Mouse (Mus musculus) CH12.LX (cell line): ENCODE data around the gene Pip5k1c. TPM values are rescaled to one million over a fixed set of nuclear protein-coding genes. Genes with fewer than 3 reads are reported as not detected.
A peak's percentile ranks its signal among the peaks of the same experiment; 100 is the strongest.

Experiments used
- DNase-seq: peaks from one replicate; pipeline ENCODE4 v3.0.0-alpha.2; 2013; ENCODE audit errors: extremely low read depth
- H3K27ac ChIP-seq: 2 replicates; pipeline ENCODE4 v1.5.1; 2012; ENCODE audit warnings: low read depth, mild to moderate bottlenecking, control low read depth, moderate library complexity; ENCODE audit not compliant: insufficient read depth
- H3K27me3 ChIP-seq: replicated peaks from 2 replicates; pipeline ENCODE3; 2012; ENCODE audit warnings: inconsistent platforms
- H3K36me3 ChIP-seq, 2 experiments: replicated peaks in 1 of 2; 2 replicates each; pipeline versions ENCODE3 to v1.6.1; 2012; ENCODE audit warnings: inconsistent platforms in 1 of 2, low read length in 1 of 2, mild to moderate bottlenecking in 1 of 2, mixed read lengths in 1 of 2, moderate library complexity in 1 of 2; ENCODE audit not compliant: control insufficient read depth in 1 of 2, insufficient read depth in 1 of 2
- H3K4me1 ChIP-seq, 2 experiments: 2 replicates each; pipeline ENCODE4 v1.6.1; 2012; ENCODE audit warnings: inconsistent platforms in 1 of 2, moderate library complexity in 1 of 2; ENCODE audit not compliant: insufficient read depth in 2 of 2, control insufficient read depth in 1 of 2
- H3K4me2 ChIP-seq: 2 replicates; pipeline ENCODE4 v1.6.1; 2012; ENCODE audit warnings: low read depth, mild to moderate bottlenecking, control low read depth; ENCODE audit not compliant: poor library complexity, insufficient read depth, severe bottlenecking
- H3K4me3 ChIP-seq, 3 experiments: fragments of 150-350 bp in 1 of 3; sonication (generic) in 1 of 3; replicated peaks in 1 of 3; 2 replicates each; pipeline versions ENCODE3 to v1.5.1; 2011 to 2012; ENCODE audit warnings: low read depth in 2 of 3, low read length in 2 of 3, mild to moderate bottlenecking in 2 of 3, moderate library complexity in 2 of 3, control low read depth in 1 of 3, improper control_type of control experiment in 1 of 3, inconsistent platforms in 1 of 3, mixed read lengths in 1 of 3; ENCODE audit not compliant: poor library complexity in 1 of 3
- H3K79me2 ChIP-seq: replicated peaks from 2 replicates; pipeline ENCODE4 v1.6.1; 2012; ENCODE audit warnings: mild to moderate bottlenecking, moderate library complexity; ENCODE audit not compliant: control insufficient read depth, poor library complexity, insufficient read depth, severe bottlenecking; ENCODE audit errors: extremely low read depth
- H3K9ac ChIP-seq: 2 replicates; pipeline ENCODE4 v1.6.1; 2012; ENCODE audit warnings: low read depth, mild to moderate bottlenecking, control low read depth, moderate library complexity; ENCODE audit not compliant: insufficient read depth
- H3K9me3 ChIP-seq: replicated peaks from 2 replicates; pipeline ENCODE3; 2012; ENCODE audit warnings: low read length, inconsistent platforms, mixed read lengths
- BHLHE40 ChIP-seq: IDR thresholded peaks from 2 replicates; pipeline ENCODE4 v1.6.1; 2011; ENCODE audit warnings: mild to moderate bottlenecking, low read depth, low read length, improper control_type of control experiment
- CHD1 ChIP-seq: IDR thresholded peaks from 2 replicates; pipeline ENCODE4 v1.6.1; 2012; ENCODE audit warnings: low read depth, low read length, improper control_type of control experiment, inconsistent platforms
- CHD2 ChIP-seq: IDR thresholded peaks from 2 replicates; pipeline ENCODE4 v1.6.1; 2011; ENCODE audit warnings: low read length, improper control_type of control experiment
- E2F4 ChIP-seq: IDR thresholded peaks from 2 replicates; pipeline ENCODE4 v1.6.1; 2011; ENCODE audit warnings: low read depth, low read length, improper control_type of control experiment; ENCODE audit not compliant: insufficient replicate concordance
- ETS1 ChIP-seq: conservative IDR thresholded peaks from 2 replicates; pipeline ENCODE4 v1.6.1; 2012; ENCODE audit warnings: low read depth, mild to moderate bottlenecking, inconsistent platforms, low read length, improper control_type of control experiment, moderate library complexity
- IRF4 ChIP-seq: IDR thresholded peaks from 2 replicates; pipeline ENCODE4 v1.6.1; 2014; ENCODE audit warnings: low read depth, mild to moderate bottlenecking, inconsistent platforms, low read length, improper control_type of control experiment
- JUND ChIP-seq: conservative IDR thresholded peaks from 2 replicates; pipeline ENCODE4 v1.6.1; 2011; ENCODE audit warnings: low read depth, low read length, improper control_type of control experiment
- KAT2A ChIP-seq: IDR thresholded peaks from 2 replicates; pipeline ENCODE4 v1.6.1; 2012; ENCODE audit warnings: low read length, improper control_type of control experiment, inconsistent platforms; ENCODE audit not compliant: insufficient replicate concordance
- MAX ChIP-seq: IDR thresholded peaks from 2 replicates; pipeline ENCODE4 v1.6.1; 2011; ENCODE audit warnings: low read length, improper control_type of control experiment
- MAZ ChIP-seq: IDR thresholded peaks from 2 replicates; pipeline ENCODE4 v1.6.1; 2012; ENCODE audit warnings: low read depth, mild to moderate bottlenecking, inconsistent platforms, low read length, improper control_type of control experiment, moderate library complexity
- MEF2A ChIP-seq: IDR thresholded peaks from 2 replicates; pipeline ENCODE4 v1.6.1; 2014; ENCODE audit warnings: low read depth, mild to moderate bottlenecking, inconsistent platforms, low read length, improper control_type of control experiment, borderline replicate concordance
- MXI1 ChIP-seq: IDR thresholded peaks from 2 replicates; pipeline ENCODE4 v1.6.1; 2011; ENCODE audit warnings: mild to moderate bottlenecking, low read depth, low read length, improper control_type of control experiment
- MYC ChIP-seq: IDR thresholded peaks from 2 replicates; pipeline ENCODE4 v1.6.1; 2011; ENCODE audit warnings: low read depth, mild to moderate bottlenecking, improper control_type of control experiment, low read length
- NELFE ChIP-seq: IDR thresholded peaks from 2 replicates; pipeline ENCODE4 v1.6.1; 2011; ENCODE audit warnings: low read depth, low read length, improper control_type of control experiment
- PAX5 ChIP-seq: IDR thresholded peaks from 2 replicates; pipeline ENCODE4 v1.6.1; 2012; ENCODE audit warnings: low read length, inconsistent platforms, mixed read lengths
- POLR2A ChIP-seq: IDR thresholded peaks from 2 replicates; pipeline ENCODE4 v1.6.1; 2011; ENCODE audit warnings: low read depth, mild to moderate bottlenecking, improper control_type of control experiment, low read length
- POLR2AphosphoS2 ChIP-seq: IDR thresholded peaks from 2 replicates; pipeline ENCODE4 v1.6.1; 2011; ENCODE audit warnings: low read depth, low read length, improper control_type of control experiment
- RCOR1 ChIP-seq: conservative IDR thresholded peaks from 2 replicates; pipeline ENCODE4 v1.6.1; 2012; ENCODE audit warnings: low read depth, mild to moderate bottlenecking, inconsistent platforms, low read length, improper control_type of control experiment
- SIN3A ChIP-seq: IDR thresholded peaks from 2 replicates; pipeline ENCODE4 v1.6.1; 2012; ENCODE audit warnings: low read length, improper control_type of control experiment, inconsistent platforms
- TBP ChIP-seq: conservative IDR thresholded peaks from 2 replicates; pipeline ENCODE4 v1.6.1; 2011; ENCODE audit warnings: low read depth, low read length, improper control_type of control experiment
- TCF12 ChIP-seq: IDR thresholded peaks from 2 replicates; pipeline ENCODE4 v1.6.1; 2014; ENCODE audit warnings: low read depth, mild to moderate bottlenecking, inconsistent platforms, low read length, improper control_type of control experiment
- ZC3H11A ChIP-seq: IDR thresholded peaks from 2 replicates; pipeline ENCODE4 v1.6.1; 2012; ENCODE audit warnings: low read depth, mild to moderate bottlenecking, inconsistent platforms, low read length, improper control_type of control experiment
- ZKSCAN1 ChIP-seq: IDR thresholded peaks from 2 replicates; pipeline ENCODE4 v1.6.1; 2012; ENCODE audit warnings: low read depth, inconsistent platforms, low read length, improper control_type of control experiment, borderline replicate concordance
- ZMIZ1 ChIP-seq: IDR thresholded peaks from 2 replicates; pipeline ENCODE4 v1.6.1; 2012; ENCODE audit warnings: low read depth, mild to moderate bottlenecking, inconsistent platforms, low read length, improper control_type of control experiment
- dilution Hi-C: fragments of 300-500 bp; cut with MboI; formaldehyde crosslinking; loops from 2 replicates; pipeline ENCODE4 v1.14.3; 2020; ENCODE audit warnings: low sequenced_read_pairs; ENCODE audit not compliant: extremely low pct_unique_long_range_greater_than_20kb, extremely low pct_ligation_motif_present
- in situ Hi-C: fragments of 300-500 bp; cut with MboI; formaldehyde crosslinking; loops from 3 replicates; pipeline ENCODE4 v1.14.3; 2019; ENCODE audit warnings: low sequenced_read_pairs, low pct_ligation_motif_present, low pct_unique_long_range_greater_than_20kb, mixed read lengths
- polyA plus RNA-seq: library from polyadenylated mRNA; unstranded; fragments of >175 nt; gene quantifications from 2 replicates; pipeline ENCODE4 v1.2.1, GENCODE M21; 2012; ENCODE audit warnings: low read depth; ENCODE audit not compliant: insufficient read length
- total RNA-seq, 2 experiments: library from RNA; depleted of rRNA; stranded (reverse); fragments of 300-350 nt in 1 of 2; fragments of >200 nt in 1 of 2; gene quantifications; 2 replicates each; pipeline ENCODE4 v1.2.3; 2012 to 2014

Pip5k1c gene
- total and polyA plus RNA-seq, 3 experiments: 11.4 to 51.4 (median 12.6) TPM

DNA sequence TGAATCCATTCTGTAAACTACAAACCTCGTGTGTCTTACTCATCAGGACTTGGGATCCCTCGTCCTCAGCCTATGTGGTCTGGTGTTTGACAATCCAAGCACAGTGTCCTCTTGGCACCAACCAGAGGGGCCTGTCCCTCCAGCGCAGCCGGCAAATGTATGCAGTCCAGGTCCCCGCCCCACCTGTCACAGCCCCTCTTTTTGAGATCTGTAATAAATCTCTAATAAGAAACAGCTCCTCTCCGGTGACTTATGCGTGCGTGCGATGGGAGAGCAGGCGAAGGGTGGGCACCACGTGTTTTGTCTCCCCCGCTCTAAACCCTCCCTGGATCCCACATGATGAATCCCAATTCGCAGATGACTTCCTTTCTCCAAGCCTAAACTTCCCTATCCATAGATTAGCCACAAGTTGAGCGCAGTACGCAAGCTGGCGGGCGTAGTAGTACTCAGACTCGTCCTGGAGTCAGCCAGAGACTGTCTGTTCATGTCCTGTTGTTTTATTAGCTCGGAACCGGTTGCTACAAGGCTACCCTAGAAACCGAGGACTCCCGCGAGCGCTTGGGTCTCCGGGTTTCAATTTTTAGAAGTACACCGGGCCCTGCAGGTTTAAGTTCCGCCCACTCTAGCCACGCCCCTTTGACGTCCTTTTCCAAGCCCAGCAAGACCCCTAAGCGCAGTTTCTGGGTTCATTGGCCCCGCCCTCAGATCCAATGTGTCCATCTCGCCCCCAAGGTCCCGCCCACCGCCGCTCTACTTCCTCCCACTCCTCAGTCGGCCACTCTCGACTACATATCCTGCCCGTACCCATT, 27.2 kb downstream of the Pip5k1c start:
- in situ Hi-C loops (no loop called here), dilution Hi-C loops (no loop called here)
- TF ChIP-seq POLR2A: peak; percentile 66
- TF ChIP-seq SIN3A: 0 out of 2 replicates have a peak, but pooled peaks have one; percentile 68
- TF ChIP-seq ETS1: no peak
- TF ChIP-seq TCF12: 0 out of 2 replicates have a peak, but pooled peaks have one; percentile 44
- peak; percentile 44; the same call in 1 of the 2 replicates for TF ChIP-seq CHD2
- no peak for TF ChIP-seq E2F4
- no peak; the same call in 1 of the 2 replicates for TF ChIP-seq IRF4
- TF ChIP-seq ZMIZ1: peak; percentile 55
- TF ChIP-seq MXI1: peak; percentile 70
- peak; percentile 71; the same call in 1 of the 2 replicates for TF ChIP-seq MAX
- TF ChIP-seq TBP: peak; percentile 45; the same call in 1 of the 2 replicates
- TF ChIP-seq CHD1: no peak
- no peak for TF ChIP-seq MEF2A
- TF ChIP-seq RCOR1: no peak
- TF ChIP-seq ZKSCAN1: no peak
- TF ChIP-seq ZC3H11A: no peak
- no peak for TF ChIP-seq KAT2A
- TF ChIP-seq JUND: no peak
- peak; percentile 56; the same call in 1 of the 2 replicates for TF ChIP-seq MYC
- TF ChIP-seq NELFE: peak; percentile 38; the same call in 1 of the 2 replicates
- no peak for TF ChIP-seq BHLHE40
- TF ChIP-seq MAZ: no peak; the same call in 1 of the 2 replicates
- no peak for TF ChIP-seq PAX5
- TF ChIP-seq POLR2AphosphoS2: peak; percentile 12; the same call in 1 of the 2 replicates
- H3K36me3 ChIP-seq: peaks cover 61 to 74% of the 10 kb centered on the region in 2 experiments
- H3K9me3 ChIP-seq: no peaks in the 10 kb centered on the region
- no peaks in the 10 kb centered on the region for H3K27me3 ChIP-seq
- H3K27ac ChIP-seq: peak overlapping the region; percentile 59
- peak; percentile 100 for DNase-seq
- H3K4me2 ChIP-seq: peak overlapping the region; percentile 70
- peaks cover 12 to 37% of the 10 kb centered on the region in 2 experiments; a peak in 3 of 4 replicates for H3K4me1 ChIP-seq
- H3K4me3 ChIP-seq: peak overlapping the region; percentile 49 to 65 (median 64)
- H3K9ac ChIP-seq: peak overlapping the region; percentile 80
- peaks cover 15% of the 10 kb centered on the region for H3K79me2 ChIP-seq
